ENCODE assay signal across 9 mouse cellular contexts in the genomic region with DNA sequence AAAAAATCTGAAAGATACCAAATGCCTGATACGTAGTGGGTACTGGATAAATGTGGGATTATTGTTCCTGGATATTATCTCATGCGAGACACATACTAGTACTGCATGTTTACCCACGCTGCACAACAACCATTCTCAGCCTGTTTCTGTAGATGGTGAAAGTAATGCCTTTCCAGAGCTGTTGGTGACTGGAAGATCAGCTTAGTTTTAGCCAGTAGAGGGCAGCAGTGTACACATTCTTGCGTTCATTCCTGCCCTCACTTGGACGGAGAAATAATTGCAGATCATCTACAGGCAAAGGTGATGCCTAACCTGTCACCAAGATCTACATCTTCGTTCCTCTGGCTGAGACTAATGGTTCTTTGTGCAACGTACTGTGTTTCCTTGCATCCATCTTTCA.
DNase-seq lines count a peak whose midpoint lies in the region; ATAC-seq lines count a peak whose summit lies in the region.
"Had no signal": no experiment of that assay in that cellular context is flagged by ENCODE, and none has a peak within 500 bp of the region (broad histone marks: within the 10 kb centered on the region; RNA-seq: fewer than 3 reads in every experiment).

No protein-coding gene starts in this region.

- WGBS in kidney, embryonic 16.5 days: 35% methylated on average over 7 of the region's 7 CpGs
- 42% methylated on average over 7 of the region's 7 CpGs for WGBS in neural tube, embryonic 11.5 days

- ATAC-seq in kidney, embryonic 16.5 days (ENCODE audit: low FRiP score, low TSS enrichment): no peak
- peak; percentile 50; the same call in 1 of the 2 replicates for ATAC-seq in neural tube, embryonic 11.5 days (ENCODE audit: insufficient read depth, low FRiP score, low TSS enrichment)
- ATAC-seq in monocyte, adult 5-6 weeks (replicated peaks; ENCODE audit: insufficient number of reproducible peaks, low FRiP score, low TSS enrichment, poor library complexity, severe bottlenecking): no peak

- peak; percentile 18 for DNase-seq in kidney, adult 18-20 months
- DNase-seq in NIH3T3 (ENCODE audit: low read depth): peak; percentile 46
- DNase-seq in cerebellum, postnatal 14 days: peak; percentile 87 to 88
- DNase-seq in gonadal fat pad, adult 2 months (ENCODE audit: low read depth): peak; percentile 10
- DNase-seq in left cerebral cortex, adult 18-20 months (ENCODE audit: low spot score in 2 of 2): peak; percentile 59 to 78
- peak; percentile 44 for DNase-seq in neural tube, embryonic 11.5 days (ENCODE audit: low spot score)

- H3K4me2 ChIP-seq in kidney, embryonic 16.5 days (replicated peaks; ENCODE audit: low read depth, low read length): no peak overlapping the region
- no peak overlapping the region for H3K4me2 ChIP-seq in neural tube, embryonic 11.5 days (ENCODE audit: low read depth)
- H3K4me2 ChIP-seq: embryonic facial prominence, embryonic 12.5 days had no signal

- H3K4me3 ChIP-seq in kidney, embryonic 16.5 days (ENCODE audit: low read length): no peak overlapping the region
- H3K4me3 ChIP-seq in neural tube, embryonic 11.5 days (ENCODE audit: low read depth, low read length): no peak overlapping the region
- H3K4me3 ChIP-seq: embryonic facial prominence, embryonic 12.5 days had no signal

- H3K36me3 ChIP-seq in kidney, embryonic 16.5 days (ENCODE audit: insufficient read depth, low read length): no peaks in the 10 kb centered on the region
- H3K36me3 ChIP-seq in neural tube, embryonic 11.5 days (ENCODE audit: control insufficient read depth, insufficient read depth, low read length): no peaks in the 10 kb centered on the region
- H3K36me3 ChIP-seq: embryonic facial prominence, embryonic 12.5 days had no signal

- H3K27ac ChIP-seq in kidney, embryonic 16.5 days (ENCODE audit: low read length): no peak overlapping the region
- H3K27ac ChIP-seq in neural tube, embryonic 11.5 days (ENCODE audit: low read depth, low read length): no peak overlapping the region
- H3K27ac ChIP-seq: embryonic facial prominence, embryonic 12.5 days had no signal

- H3K9me3 ChIP-seq in kidney, embryonic 16.5 days (ENCODE audit: low read length): no peaks in the 10 kb centered on the region
- no peaks in the 10 kb centered on the region for H3K9me3 ChIP-seq in neural tube, embryonic 11.5 days (ENCODE audit: control insufficient read depth, low read length)
- H3K9me3 ChIP-seq: embryonic facial prominence, embryonic 12.5 days had no signal

- H3K4me1 ChIP-seq in kidney, embryonic 16.5 days (ENCODE audit: insufficient read depth, low read length): no peaks in the 10 kb centered on the region
- H3K4me1 ChIP-seq in neural tube, embryonic 11.5 days (ENCODE audit: control insufficient read depth, insufficient read depth, low read length): no peaks in the 10 kb centered on the region
- H3K4me1 ChIP-seq: embryonic facial prominence, embryonic 12.5 days had no signal

- H3K9ac ChIP-seq in kidney, embryonic 16.5 days (replicated peaks; ENCODE audit: low read length): no peak overlapping the region
- no peak overlapping the region for H3K9ac ChIP-seq in neural tube, embryonic 11.5 days (ENCODE audit: low read length)
- H3K9ac ChIP-seq: embryonic facial prominence, embryonic 12.5 days had no signal

- H3K27me3 ChIP-seq in kidney, embryonic 16.5 days (ENCODE audit: insufficient read depth, low read length): no peaks in the 10 kb centered on the region
- H3K27me3 ChIP-seq in neural tube, embryonic 11.5 days (ENCODE audit: control insufficient read depth, insufficient read depth, low read length): no peaks in the 10 kb centered on the region
- H3K27me3 ChIP-seq: embryonic facial prominence, embryonic 12.5 days had no signal

Comparison
In these comparisons a context has a peak if more than half of its experiments do, and no peak if none do; other contexts are left out.
1. DNase-seq: peak in every context shown above with its lines; median percentile 88 in cerebellum, postnatal 14 days; 68 in left cerebral cortex, adult 18-20 months; 46 in NIH3T3; 44 in neural tube, embryonic 11.5 days; 18 in kidney, adult 18-20 months; 10 in gonadal fat pad, adult 2 months.